Mouse (Mus musculus): Measurements from ENCODE around the gene Tmem101. TPM values are rescaled to one million over a fixed set of nuclear protein-coding genes. Genes with fewer than 3 reads are reported as not detected.

The Tmem101 gene
- polyA plus RNA-seq, 1 experiment from 2014 or later, result 11.4 TPM

- no peak for TF ChIP-seq CTCF (IDR thresholded peaks at IDR 0.05; ENCODE audit: low read depth)
- no peaks in the 10 kb centered on the region for H3K27me3 ChIP-seq (replicated peaks; ENCODE audit: control insufficient read depth, insufficient read depth, low read length)
- peak within 1 kb of the TSS; percentile 73 for H3K9ac ChIP-seq (ENCODE audit: low read depth, low read length)
- H3K4me3 ChIP-seq (ENCODE audit: low read depth, low read length), result peak within 1 kb of the TSS; percentile 82
- under 1% methylated on average over 68 of the region's 70 CpGs for WGBS
- peak; percentile 79 for ATAC-seq
- no peaks in the 10 kb centered on the region for H3K9me3 ChIP-seq (ENCODE audit: control insufficient read depth)
- peak within 1 kb of the TSS; percentile 72 for H3K4me2 ChIP-seq (replicated peaks; ENCODE audit: low read depth)
- 0 out of 2 replicates have a peak, but pooled peaks cover 3% of the 10 kb centered on the region for H3K4me1 ChIP-seq (replicated peaks; ENCODE audit: control insufficient read depth, insufficient read depth, low read length)
- H3K36me3 ChIP-seq (ENCODE audit: control insufficient read depth, insufficient read depth), result peaks cover 10% of the 10 kb centered on the region; the same call in 1 of the 2 replicates
- H3K27ac ChIP-seq (ENCODE audit: low read depth, low read length), result peak within 1 kb of the TSS; percentile 72
Observed at GRCm38 (mm10) chr11:102184646-102185495, 28.7 kb upstream of the Tmem101 start, which contains the start of gene Lsm12. Gene Lsm12 (minus strand): TSS chr11:102185296.

- Histone ChIP-seq H3K9me3 (ENCODE audit: control insufficient read depth) (no peaks in the 10 kb centered on the region), H3K9ac (ENCODE audit: low read depth, low read length) (peak overlapping the region; percentile 73), H3K4me1 (replicated peaks; ENCODE audit: control insufficient read depth, insufficient read depth, low read length) (0 out of 2 replicates have a peak, but pooled peaks cover 3% of the 10 kb centered on the region), H3K4me2 (replicated peaks; ENCODE audit: low read depth) (peak overlapping the region; percentile 72), H3K36me3 (ENCODE audit: control insufficient read depth, insufficient read depth) (peaks cover 12% of the 10 kb centered on the region; the same call in 1 of the 2 replicates), H3K27me3 (replicated peaks; ENCODE audit: control insufficient read depth, insufficient read depth, low read length) (no peaks in the 10 kb centered on the region), H3K4me3 (ENCODE audit: low read depth, low read length) (peak overlapping the region; percentile 82), H3K27ac (ENCODE audit: low read depth, low read length) (peak overlapping the region; percentile 72)
- ATAC-seq, result no peak
- 1% methylated on average over 7 of the region's 7 CpGs for WGBS
- no peak for TF ChIP-seq CTCF (IDR thresholded peaks at IDR 0.05; ENCODE audit: low read depth)
Observed at GRCm38 (mm10) chr11:102184253-102184645, 28.0 kb upstream of the Tmem101 start.

GRCm38 (mm10) chr11:102179836-102180235, 23.6 kb upstream of the Tmem101 start:
- no peak overlapping the region for H3K9ac ChIP-seq (ENCODE audit: low read depth, low read length)
- 0 out of 2 replicates have a peak, but pooled peaks cover 3% of the 10 kb centered on the region for H3K4me1 ChIP-seq (replicated peaks; ENCODE audit: control insufficient read depth, insufficient read depth, low read length)
- no peaks in the 10 kb centered on the region for H3K9me3 ChIP-seq (ENCODE audit: control insufficient read depth)
- H3K4me3 ChIP-seq (ENCODE audit: low read depth, low read length), result no peak overlapping the region
- TF ChIP-seq CTCF (IDR thresholded peaks at IDR 0.05; ENCODE audit: low read depth), result no peak
- H3K27ac ChIP-seq (ENCODE audit: low read depth, low read length), result no peak overlapping the region
- H3K27me3 ChIP-seq (replicated peaks; ENCODE audit: control insufficient read depth, insufficient read depth, low read length), result no peaks in the 10 kb centered on the region
- H3K36me3 ChIP-seq (ENCODE audit: control insufficient read depth, insufficient read depth), result peaks cover 29% of the 10 kb centered on the region
- no peak for ATAC-seq
- no peak overlapping the region for H3K4me2 ChIP-seq (replicated peaks; ENCODE audit: low read depth)

GRCm38 (mm10) chr11:102168689-102169088, 12.5 kb upstream of the Tmem101 start:
- 43% methylated on average over 5 of the region's 5 CpGs for WGBS
- Histone ChIP-seq H3K27ac (ENCODE audit: low read depth, low read length) (peak overlapping the region; percentile 66), H3K27me3 (replicated peaks; ENCODE audit: control insufficient read depth, insufficient read depth, low read length) (no peaks in the 10 kb centered on the region), H3K9ac (ENCODE audit: low read depth, low read length) (0 out of 2 replicates have a peak overlapping the region, but pooled peaks have one; percentile 17), H3K4me2 (replicated peaks; ENCODE audit: low read depth) (no peak overlapping the region; the same call in 1 of the 2 replicates), H3K4me3 (ENCODE audit: low read depth, low read length) (no peak overlapping the region), H3K4me1 (replicated peaks; ENCODE audit: control insufficient read depth, insufficient read depth, low read length) (0 out of 2 replicates have a peak, but pooled peaks cover 3% of the 10 kb centered on the region), H3K36me3 (ENCODE audit: control insufficient read depth, insufficient read depth) (peaks cover 34% of the 10 kb centered on the region), H3K9me3 (ENCODE audit: control insufficient read depth) (no peaks in the 10 kb centered on the region)
- peak; percentile 62 for ATAC-seq
- no peak for TF ChIP-seq CTCF (IDR thresholded peaks at IDR 0.05; ENCODE audit: low read depth)

- no peak for ATAC-seq
- no peaks in the 10 kb centered on the region for H3K27me3 ChIP-seq (replicated peaks; ENCODE audit: control insufficient read depth, insufficient read depth, low read length)
- H3K4me1 ChIP-seq (replicated peaks; ENCODE audit: control insufficient read depth, insufficient read depth, low read length), result 0 out of 2 replicates have a peak, but pooled peaks cover 3% of the 10 kb centered on the region
- WGBS, result 87% methylated on average over 5 of the region's 5 CpGs
- H3K4me3 ChIP-seq (ENCODE audit: low read depth, low read length), result no peak overlapping the region
- H3K36me3 ChIP-seq (ENCODE audit: control insufficient read depth, insufficient read depth), result peaks cover 42% of the 10 kb centered on the region
- no peak overlapping the region for H3K4me2 ChIP-seq (replicated peaks; ENCODE audit: low read depth)
- no peak for TF ChIP-seq CTCF (IDR thresholded peaks at IDR 0.05; ENCODE audit: low read depth)
- peak overlapping the region; percentile 66; the same call in 1 of the 2 replicates for H3K27ac ChIP-seq (ENCODE audit: low read depth, low read length)
- H3K9ac ChIP-seq (ENCODE audit: low read depth, low read length), result no peak overlapping the region
- no peaks in the 10 kb centered on the region for H3K9me3 ChIP-seq (ENCODE audit: control insufficient read depth)
Observed at GRCm38 (mm10) chr11:102167539-102167938, 11.3 kb upstream of the Tmem101 start.

GRCm38 (mm10) chr11:102165971-102166722, 9.9 kb upstream of the Tmem101 start:
- Histone ChIP-seq H3K4me1 (replicated peaks; ENCODE audit: control insufficient read depth, insufficient read depth, low read length) (0 out of 2 replicates have a peak, but pooled peaks cover 3% of the 10 kb centered on the region), H3K27ac (ENCODE audit: low read depth, low read length) (peak overlapping the region; percentile 66), H3K9me3 (ENCODE audit: control insufficient read depth) (no peaks in the 10 kb centered on the region), H3K4me2 (replicated peaks; ENCODE audit: low read depth) (no peak overlapping the region), H3K9ac (ENCODE audit: low read depth, low read length) (no peak overlapping the region), H3K4me3 (ENCODE audit: low read depth, low read length) (no peak overlapping the region), H3K27me3 (replicated peaks; ENCODE audit: control insufficient read depth, insufficient read depth, low read length) (no peaks in the 10 kb centered on the region), H3K36me3 (ENCODE audit: control insufficient read depth, insufficient read depth) (peaks cover 52% of the 10 kb centered on the region)
- no peak for TF ChIP-seq CTCF (IDR thresholded peaks at IDR 0.05; ENCODE audit: low read depth)
- 18% methylated on average over 6 of the region's 6 CpGs for WGBS
- peak; percentile 89 for ATAC-seq
